Mouse (Mus musculus): ENCODE measurements around the gene AU040320.
A peak's percentile ranks its signal among the peaks of the same experiment; 100 is the strongest.

Gene AU040320

GRCm38 (mm10) chr4:126753268-126754230 lies at the start of gene AU040320, which contains the start of gene Ncdn:
Gene AU040320, plus strand, starts transcription at chr4:126753544.
Gene Ncdn, minus strand, starts transcription at chr4:126753438.
- DNase-seq, result peak; percentile 95 to 96

- DNase-seq, result no peak
Measured at GRCm38 (mm10) chr4:126706630-126707438, 46.5 kb upstream of the AU040320 start.

GRCm38 (mm10) chr4:126707439-126707826 lies 45.9 kb upstream of the AU040320 start:
- no peak for DNase-seq

- no peak for DNase-seq
Measured at GRCm38 (mm10) chr4:126732111-126732510, 21.2 kb upstream of the AU040320 start.

GRCm38 (mm10) chr4:126732531-126733380 lies 20.6 kb upstream of the AU040320 start:
- no peak for DNase-seq

- DNase-seq, result no peak
Measured at GRCm38 (mm10) chr4:126734001-126734603, 19.2 kb upstream of the AU040320 start.

- DNase-seq, result peak in 1 of 2 experiments; percentile 23
Measured at GRCm38 (mm10) chr4:126734700-126735381, 18.5 kb upstream of the AU040320 start.

GRCm38 (mm10) chr4:126735382-126736000 lies 17.9 kb upstream of the AU040320 start:
- DNase-seq, result peak in 1 of 2 experiments; percentile 31

GRCm38 (mm10) chr4:126736001-126736414 lies 17.3 kb upstream of the AU040320 start, which contains the start of gene Tfap2e:
Gene Tfap2e, minus strand, starts transcription at chr4:126736240.
- DNase-seq, result peak in 1 of 2 experiments; percentile 32

- DNase-seq, result peak in 1 of 2 experiments; percentile 23
Measured at GRCm38 (mm10) chr4:126739966-126740676, 13.2 kb upstream of the AU040320 start.

- DNase-seq, result peak; percentile 80 to 82
Measured at GRCm38 (mm10) chr4:126741448-126741847, 11.9 kb upstream of the AU040320 start.

- no peak for DNase-seq
Measured at GRCm38 (mm10) chr4:126742976-126743375, 10.4 kb upstream of the AU040320 start.

GRCm38 (mm10) chr4:126743713-126744112 lies 9.6 kb upstream of the AU040320 start:
- DNase-seq, result no peak

- no peak for DNase-seq
Measured at GRCm38 (mm10) chr4:126744831-126745230, 8.5 kb upstream of the AU040320 start.

GRCm38 (mm10) chr4:126745506-126746193 lies 7.7 kb upstream of the AU040320 start:
- DNase-seq, result peak; percentile 78 to 79

- DNase-seq, result no peak
Measured at GRCm38 (mm10) chr4:126746194-126746840, 7.0 kb upstream of the AU040320 start.

- DNase-seq, result no peak
Measured at GRCm38 (mm10) chr4:126748381-126748780, 5.0 kb upstream of the AU040320 start.

GRCm38 (mm10) chr4:126749553-126749952 lies 3.8 kb upstream of the AU040320 start:
- DNase-seq, result no peak

Data from B cell, adult 2 months (primary cell).